Mouse (Mus musculus) CH12.LX (cell line): Measurements from ENCODE around the gene Rnasek. TPM values are rescaled to one million over a fixed set of nuclear protein-coding genes. Genes with fewer than 3 reads are reported as not detected.

ENCODE experiments used
- DNase-seq: peaks from one replicate; pipeline ENCODE4 v3.0.0-alpha.2; 2013; ENCODE audit errors: extremely low read depth
- H3K27ac ChIP-seq: 2 replicates; pipeline ENCODE4 v1.5.1; 2012; ENCODE audit warnings: low read depth, mild to moderate bottlenecking, control low read depth, moderate library complexity; ENCODE audit not compliant: insufficient read depth
- H3K27me3 ChIP-seq: replicated peaks from 2 replicates; pipeline ENCODE3; 2012; ENCODE audit warnings: inconsistent platforms
- H3K36me3 ChIP-seq, 2 experiments: replicated peaks in 1 of 2; 2 replicates each; pipeline versions ENCODE3 to v1.6.1; 2012; ENCODE audit warnings: inconsistent platforms in 1 of 2, low read length in 1 of 2, mild to moderate bottlenecking in 1 of 2, mixed read lengths in 1 of 2, moderate library complexity in 1 of 2; ENCODE audit not compliant: control insufficient read depth in 1 of 2, insufficient read depth in 1 of 2
- H3K4me1 ChIP-seq, 2 experiments: 2 replicates each; pipeline ENCODE4 v1.6.1; 2012; ENCODE audit warnings: inconsistent platforms in 1 of 2, moderate library complexity in 1 of 2; ENCODE audit not compliant: insufficient read depth in 2 of 2, control insufficient read depth in 1 of 2
- H3K4me2 ChIP-seq: 2 replicates; pipeline ENCODE4 v1.6.1; 2012; ENCODE audit warnings: low read depth, mild to moderate bottlenecking, control low read depth; ENCODE audit not compliant: poor library complexity, insufficient read depth, severe bottlenecking
- H3K4me3 ChIP-seq, 3 experiments: fragments of 150-350 bp in 1 of 3; sonication (generic) in 1 of 3; replicated peaks in 1 of 3; 2 replicates each; pipeline versions ENCODE3 to v1.5.1; 2011 to 2012; ENCODE audit warnings: low read depth in 2 of 3, low read length in 2 of 3, mild to moderate bottlenecking in 2 of 3, moderate library complexity in 2 of 3, control low read depth in 1 of 3, improper control_type of control experiment in 1 of 3, inconsistent platforms in 1 of 3, mixed read lengths in 1 of 3; ENCODE audit not compliant: poor library complexity in 1 of 3
- H3K79me2 ChIP-seq: replicated peaks from 2 replicates; pipeline ENCODE4 v1.6.1; 2012; ENCODE audit warnings: mild to moderate bottlenecking, moderate library complexity; ENCODE audit not compliant: control insufficient read depth, poor library complexity, insufficient read depth, severe bottlenecking; ENCODE audit errors: extremely low read depth
- H3K9ac ChIP-seq: 2 replicates; pipeline ENCODE4 v1.6.1; 2012; ENCODE audit warnings: low read depth, mild to moderate bottlenecking, control low read depth, moderate library complexity; ENCODE audit not compliant: insufficient read depth
- H3K9me3 ChIP-seq: replicated peaks from 2 replicates; pipeline ENCODE3; 2012; ENCODE audit warnings: low read length, inconsistent platforms, mixed read lengths
- BHLHE40 ChIP-seq: IDR thresholded peaks from 2 replicates; pipeline ENCODE4 v1.6.1; 2011; ENCODE audit warnings: mild to moderate bottlenecking, low read depth, low read length, improper control_type of control experiment
- CHD1 ChIP-seq: IDR thresholded peaks from 2 replicates; pipeline ENCODE4 v1.6.1; 2012; ENCODE audit warnings: low read depth, low read length, improper control_type of control experiment, inconsistent platforms
- E2F4 ChIP-seq: IDR thresholded peaks from 2 replicates; pipeline ENCODE4 v1.6.1; 2011; ENCODE audit warnings: low read depth, low read length, improper control_type of control experiment; ENCODE audit not compliant: insufficient replicate concordance
- ELF1 ChIP-seq: IDR thresholded peaks from 2 replicates; pipeline ENCODE4 v1.6.1; 2014; ENCODE audit warnings: low read depth, mild to moderate bottlenecking, inconsistent platforms, low read length, improper control_type of control experiment
- EP300 ChIP-seq: IDR thresholded peaks from 2 replicates; pipeline ENCODE4 v1.6.1; 2011; ENCODE audit warnings: low read length, improper control_type of control experiment
- GABPA ChIP-seq: IDR thresholded peaks from 2 replicates; pipeline ENCODE4 v1.6.1; 2012; ENCODE audit warnings: low read depth, low read length, improper control_type of control experiment, inconsistent platforms; ENCODE audit not compliant: insufficient replicate concordance
- JUN ChIP-seq: IDR thresholded peaks from 2 replicates; pipeline ENCODE4 v1.6.1; 2011; ENCODE audit warnings: low read depth, mild to moderate bottlenecking, low read length, improper control_type of control experiment, moderate library complexity; ENCODE audit not compliant: insufficient read depth
- MAZ ChIP-seq: IDR thresholded peaks from 2 replicates; pipeline ENCODE4 v1.6.1; 2012; ENCODE audit warnings: low read depth, mild to moderate bottlenecking, inconsistent platforms, low read length, improper control_type of control experiment, moderate library complexity
- NELFE ChIP-seq: IDR thresholded peaks from 2 replicates; pipeline ENCODE4 v1.6.1; 2011; ENCODE audit warnings: low read depth, low read length, improper control_type of control experiment
- RAD21 ChIP-seq: IDR thresholded peaks from 2 replicates; pipeline ENCODE4 v1.6.1; 2011; ENCODE audit warnings: low read depth, mild to moderate bottlenecking, low read length, improper control_type of control experiment, moderate library complexity
- RCOR1 ChIP-seq: conservative IDR thresholded peaks from 2 replicates; pipeline ENCODE4 v1.6.1; 2012; ENCODE audit warnings: low read depth, mild to moderate bottlenecking, inconsistent platforms, low read length, improper control_type of control experiment
- SIN3A ChIP-seq: IDR thresholded peaks from 2 replicates; pipeline ENCODE4 v1.6.1; 2012; ENCODE audit warnings: low read length, improper control_type of control experiment, inconsistent platforms
- SMC3 ChIP-seq: IDR thresholded peaks from 2 replicates; pipeline ENCODE4 v1.6.1; 2011; ENCODE audit warnings: low read depth, low read length, improper control_type of control experiment
- TBP ChIP-seq: conservative IDR thresholded peaks from 2 replicates; pipeline ENCODE4 v1.6.1; 2011; ENCODE audit warnings: low read depth, low read length, improper control_type of control experiment
- UBTF ChIP-seq: IDR thresholded peaks from 2 replicates; pipeline ENCODE4 v1.6.1; 2012; ENCODE audit warnings: low read depth, mild to moderate bottlenecking, inconsistent platforms, low read length, improper control_type of control experiment, moderate library complexity
- USF1 ChIP-seq: IDR thresholded peaks from 2 replicates; pipeline ENCODE4 v1.6.1; 2014; ENCODE audit warnings: low read depth, mild to moderate bottlenecking, inconsistent platforms, low read length, improper control_type of control experiment
- USF2 ChIP-seq: conservative IDR thresholded peaks from 2 replicates; pipeline ENCODE4 v1.6.1; 2011; ENCODE audit warnings: low read depth, low read length, improper control_type of control experiment
- ZC3H11A ChIP-seq: IDR thresholded peaks from 2 replicates; pipeline ENCODE4 v1.6.1; 2012; ENCODE audit warnings: low read depth, mild to moderate bottlenecking, inconsistent platforms, low read length, improper control_type of control experiment
- ZKSCAN1 ChIP-seq: IDR thresholded peaks from 2 replicates; pipeline ENCODE4 v1.6.1; 2012; ENCODE audit warnings: low read depth, inconsistent platforms, low read length, improper control_type of control experiment, borderline replicate concordance
- dilution Hi-C: fragments of 300-500 bp; cut with MboI; formaldehyde crosslinking; loops from 2 replicates; pipeline ENCODE4 v1.14.3; 2020; ENCODE audit warnings: low sequenced_read_pairs; ENCODE audit not compliant: extremely low pct_unique_long_range_greater_than_20kb, extremely low pct_ligation_motif_present
- in situ Hi-C: fragments of 300-500 bp; cut with MboI; formaldehyde crosslinking; loops from 3 replicates; pipeline ENCODE4 v1.14.3; 2019; ENCODE audit warnings: low sequenced_read_pairs, low pct_ligation_motif_present, low pct_unique_long_range_greater_than_20kb, mixed read lengths
- polyA plus RNA-seq: library from polyadenylated mRNA; unstranded; fragments of >175 nt; gene quantifications from 2 replicates; pipeline ENCODE4 v1.2.1, GENCODE M21; 2012; ENCODE audit warnings: low read depth; ENCODE audit not compliant: insufficient read length
- total RNA-seq, 2 experiments: library from RNA; depleted of rRNA; stranded (reverse); fragments of 300-350 nt in 1 of 2; fragments of >200 nt in 1 of 2; gene quantifications; 2 replicates each; pipeline ENCODE4 v1.2.3; 2012 to 2014

The Rnasek gene
- total and polyA plus RNA-seq, 3 experiments, result 9.1 to 91.3 (median 25.6) TPM

DNA sequence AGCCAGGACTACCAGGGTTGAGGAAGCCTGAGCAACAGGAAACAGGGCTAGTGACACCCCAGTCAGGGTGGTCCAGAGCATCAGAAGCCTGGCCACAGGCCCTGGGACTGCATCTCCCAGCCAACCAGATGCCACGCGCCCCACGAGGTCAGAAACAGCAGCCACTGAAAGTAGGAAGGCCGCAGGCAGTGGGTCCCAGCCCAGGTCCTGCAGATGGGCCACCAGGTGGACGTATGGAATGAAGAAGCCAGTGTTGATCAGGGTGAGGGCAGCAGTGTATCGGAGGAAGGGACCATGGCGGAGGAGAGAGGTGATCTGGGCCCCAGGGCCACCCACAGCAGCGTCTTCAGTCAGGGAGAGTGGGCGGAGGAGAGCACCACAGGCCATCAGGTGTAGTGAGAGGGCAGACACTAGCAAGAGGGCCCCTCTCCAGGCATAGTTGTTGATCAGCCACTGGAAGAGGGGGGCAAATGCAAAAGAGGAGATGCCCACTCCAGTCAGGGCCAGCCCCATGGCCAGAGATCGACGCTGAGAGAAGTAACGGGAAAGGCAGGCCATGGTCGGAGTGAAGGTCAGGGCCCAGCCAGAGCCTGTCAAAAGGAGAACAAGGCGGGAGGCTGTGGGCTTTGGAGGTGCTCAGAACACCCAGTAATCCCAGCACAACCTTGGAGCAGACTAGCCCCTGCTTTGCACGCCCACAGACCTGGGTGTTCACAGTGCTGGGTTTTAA is 20.7 kb downstream of the Rnasek start:
- Histone ChIP-seq H3K27ac (no peak overlapping the region), H3K4me3 (peak overlapping the region in 1 of 3 experiments; percentile 10), H3K36me3 (peaks cover 5 to 56% of the 10 kb centered on the region in 2 experiments), H3K79me2 (no peaks in the 10 kb centered on the region), H3K4me2 (no peak overlapping the region), H3K9ac (no peak overlapping the region), H3K9me3 (no peaks in the 10 kb centered on the region), H3K27me3 (no peaks in the 10 kb centered on the region), H3K4me1 (peaks cover 15 to 30% of the 10 kb centered on the region in 2 experiments; a peak in 3 of 4 replicates)
- TF ChIP-seq CHD1 (no peak), SIN3A (no peak), SMC3 (no peak), TBP (no peak), JUN (no peak), UBTF (no peak), E2F4 (no peak), USF2 (no peak), NELFE (no peak), GABPA (no peak), EP300 (no peak), MAZ (no peak), RCOR1 (no peak), USF1 (no peak), ZC3H11A (no peak), RAD21 (no peak), ELF1 (no peak)
- dilution Hi-C loops (no loop called here), in situ Hi-C loops (no loop called here)
- no peak for DNase-seq

DNA sequence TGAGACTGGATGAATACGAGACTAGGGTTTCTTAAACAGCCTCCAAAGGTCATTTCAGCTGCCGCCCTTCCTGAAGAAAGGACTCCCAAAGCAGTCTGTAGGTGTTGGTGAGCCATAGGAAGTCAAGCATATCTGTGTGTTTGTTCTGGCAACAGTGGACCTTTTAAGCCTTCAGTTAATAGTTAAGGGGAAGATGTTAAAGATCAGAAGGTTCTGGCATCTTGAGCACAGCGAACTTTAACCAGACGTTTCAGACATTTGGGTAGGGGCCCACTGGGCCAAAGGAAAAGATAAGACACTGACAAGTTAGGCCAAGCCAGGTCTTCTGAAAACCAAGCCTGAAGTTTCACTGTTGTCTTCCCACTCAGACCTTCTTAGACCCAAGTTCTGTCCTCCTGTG is 21.6 kb downstream of the Rnasek start:
- no peaks in the 10 kb centered on the region for H3K27me3 ChIP-seq
- no peaks in the 10 kb centered on the region for H3K79me2 ChIP-seq
- in situ Hi-C loops (no loop called here), dilution Hi-C loops (no loop called here)
- no peak for DNase-seq
- H3K9ac ChIP-seq, result no peak overlapping the region
- H3K4me2 ChIP-seq, result no peak overlapping the region
- H3K4me3 ChIP-seq, result no peak overlapping the region
- no peak overlapping the region for H3K27ac ChIP-seq
- H3K9me3 ChIP-seq, result no peaks in the 10 kb centered on the region
- peaks cover 5 to 49% of the 10 kb centered on the region in 2 experiments for H3K36me3 ChIP-seq
- peaks cover 15 to 30% of the 10 kb centered on the region in 2 experiments; a peak in 3 of 4 replicates for H3K4me1 ChIP-seq
- TF ChIP-seq ZKSCAN1 (no peak), MAZ (no peak), BHLHE40 (no peak)
